Mouse (Mus musculus): ENCODE measurements at regions not wholly inside any gene's neighbourhood (a gene's known extent, or its start where the extent isn't known, plus 50 kb on each side); places are given as distances from the start of the nearest gene placed in this dataset.

- no peaks in the 10 kb centered on the region for H3K27me3 ChIP-seq
- no peaks in the 10 kb centered on the region for H3K9me3 ChIP-seq (replicated peaks)
- peak; percentile 98 for ATAC-seq
- no peak overlapping the region for H3K9ac ChIP-seq
- no peak overlapping the region for H3K4me2 ChIP-seq
- H3K27ac ChIP-seq, result peak overlapping the region; percentile 21; the same call in 1 of the 2 replicates
- H3K36me3 ChIP-seq (ENCODE audit: poor library complexity, severe bottlenecking), result no peaks in the 10 kb centered on the region
- no peak overlapping the region for H3K4me3 ChIP-seq
- H3K4me1 ChIP-seq, result peaks cover 7% of the 10 kb centered on the region
- WGBS, result 5% methylated on average over 2 of the region's 2 CpGs
Observed at GRCm38 (mm10) chr5:84690334-84691258, 273.4 kb upstream of the Epha5 start.

GRCm38 (mm10) chr5:84687534-84687933 lies 270.4 kb upstream of the Epha5 start:
- Histone ChIP-seq H3K27ac (no peak overlapping the region), H3K27me3 (no peaks in the 10 kb centered on the region), H3K4me1 (peaks cover 7% of the 10 kb centered on the region), H3K4me2 (no peak overlapping the region), H3K36me3 (ENCODE audit: poor library complexity, severe bottlenecking) (no peaks in the 10 kb centered on the region), H3K9ac (no peak overlapping the region), H3K9me3 (replicated peaks) (no peaks in the 10 kb centered on the region), H3K4me3 (no peak overlapping the region)
- no peak for ATAC-seq

DNA sequence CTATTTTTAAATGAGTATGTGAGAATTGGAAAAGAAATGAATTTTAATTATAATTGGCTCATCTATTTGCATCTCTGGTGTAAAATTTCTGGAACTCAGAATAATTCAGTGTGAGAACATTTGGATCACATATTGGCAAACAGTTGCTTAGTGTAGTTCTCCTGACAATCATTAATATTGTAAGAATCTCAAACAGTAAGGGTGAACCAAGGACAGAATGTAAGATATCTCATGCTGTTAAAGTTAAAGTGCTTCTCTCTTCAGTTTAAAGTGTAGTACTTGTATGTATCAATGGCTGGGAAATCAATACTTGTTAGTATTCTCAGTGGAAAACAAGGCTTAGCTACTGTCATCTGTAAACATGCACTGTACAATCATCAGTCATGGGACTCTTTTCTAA lies 238.0 kb upstream of the Epha5 start:
- no peaks in the 10 kb centered on the region for H3K4me1 ChIP-seq
- no peaks in the 10 kb centered on the region for H3K36me3 ChIP-seq (ENCODE audit: poor library complexity, severe bottlenecking)
- H3K9me3 ChIP-seq (replicated peaks), result no peaks in the 10 kb centered on the region
- no peak overlapping the region for H3K27ac ChIP-seq
- no peak; the same call in 1 of the 2 replicates for ATAC-seq
- H3K9ac ChIP-seq, result no peak overlapping the region
- H3K4me3 ChIP-seq, result no peak overlapping the region
- no peaks in the 10 kb centered on the region for H3K27me3 ChIP-seq
- no peak overlapping the region for H3K4me2 ChIP-seq

DNA sequence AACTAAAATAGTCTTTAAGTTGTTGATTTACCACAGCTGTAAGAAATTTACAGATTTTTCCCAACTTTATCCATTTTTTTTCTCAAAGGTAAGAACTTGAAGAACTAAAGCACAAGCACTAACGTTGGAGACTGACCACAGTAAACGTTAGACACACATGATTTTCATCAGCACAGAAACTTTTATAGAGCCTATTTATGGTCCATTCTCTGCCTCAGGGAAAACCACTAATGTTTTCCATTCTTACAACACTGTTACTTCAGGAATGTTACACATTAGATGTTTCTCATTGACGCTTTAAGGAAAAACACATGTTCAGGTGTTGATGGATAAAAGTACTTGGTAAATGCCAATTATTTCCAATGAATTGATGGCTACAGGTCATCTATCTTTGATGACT lies 218.3 kb upstream of the Epha5 start:
- Histone ChIP-seq H3K9me3 (replicated peaks) (no peaks in the 10 kb centered on the region), H3K27me3 (no peaks in the 10 kb centered on the region), H3K4me1 (no peaks in the 10 kb centered on the region), H3K4me3 (no peak overlapping the region), H3K27ac (no peak overlapping the region), H3K9ac (no peak overlapping the region), H3K4me2 (no peak overlapping the region), H3K36me3 (ENCODE audit: poor library complexity, severe bottlenecking) (no peaks in the 10 kb centered on the region)
- 93% methylated on average over 3 of the region's 3 CpGs for WGBS
- ATAC-seq, result no peak

GRCm38 (mm10) chr5:84632851-84633250 lies 215.7 kb upstream of the Epha5 start:
- no peak for ATAC-seq
- WGBS, result 68% methylated on average over 2 of the region's 2 CpGs

DNA sequence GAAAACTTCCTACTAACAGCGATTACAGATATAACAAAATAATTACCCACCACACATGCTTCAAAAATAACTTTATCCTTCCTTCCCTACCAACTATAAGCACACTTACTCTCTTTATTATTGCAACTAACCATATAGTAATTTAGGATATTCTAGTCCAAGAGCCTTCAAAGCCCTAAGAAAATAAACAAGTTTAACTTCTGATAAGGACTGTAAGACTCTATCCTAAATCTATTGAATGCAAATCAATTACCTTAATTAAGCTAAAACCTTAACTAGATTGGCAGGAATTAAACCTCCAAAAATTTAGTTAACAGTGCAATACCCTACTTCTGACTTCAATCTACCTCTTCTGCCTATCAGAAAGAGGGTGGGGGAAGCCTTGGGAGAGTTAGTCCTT lies 201.0 kb upstream of the Epha5 start:
- 87% methylated on average over 1 of the region's 1 CpGs for WGBS
- no peaks in the 10 kb centered on the region for H3K27me3 ChIP-seq
- no peak overlapping the region for H3K27ac ChIP-seq
- no peaks in the 10 kb centered on the region for H3K4me1 ChIP-seq
- no peak overlapping the region for H3K9ac ChIP-seq
- ATAC-seq, result no peak
- H3K9me3 ChIP-seq (replicated peaks), result no peaks in the 10 kb centered on the region
- no peaks in the 10 kb centered on the region for H3K36me3 ChIP-seq (ENCODE audit: poor library complexity, severe bottlenecking)
- no peak overlapping the region for H3K4me2 ChIP-seq
- no peak overlapping the region for H3K4me3 ChIP-seq

More at GRCm38 (mm10) chr5:84632851-84633250, 215.7 kb upstream of the Epha5 start:
- Histone ChIP-seq H3K27me3 (no peaks in the 10 kb centered on the region), H3K36me3 (ENCODE audit: poor library complexity, severe bottlenecking) (no peaks in the 10 kb centered on the region), H3K4me2 (no peak overlapping the region), H3K4me3 (no peak overlapping the region), H3K4me1 (no peaks in the 10 kb centered on the region), H3K9ac (no peak overlapping the region), H3K27ac (no peak overlapping the region), H3K9me3 (replicated peaks) (no peaks in the 10 kb centered on the region)

DNA sequence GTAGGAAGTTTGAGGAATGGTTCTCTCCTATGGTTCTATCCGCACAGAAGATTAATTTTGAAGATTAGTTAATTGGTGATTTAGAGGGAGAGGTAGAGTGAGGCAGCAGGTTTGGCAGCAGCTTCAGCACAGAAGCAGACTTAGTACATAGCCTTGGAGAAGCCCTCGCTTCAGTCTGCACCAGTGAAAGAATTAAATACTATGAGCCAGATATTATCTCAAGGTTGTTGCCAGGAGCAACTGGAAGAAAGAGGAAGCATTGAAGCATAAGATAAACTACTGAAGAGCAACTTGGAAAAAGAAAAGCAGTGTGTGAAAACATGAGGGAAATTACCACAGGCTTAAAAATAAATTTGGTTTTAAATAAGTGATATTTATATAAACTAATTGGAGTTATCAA lies 191.5 kb upstream of the Epha5 start:
- no peaks in the 10 kb centered on the region for H3K36me3 ChIP-seq (ENCODE audit: poor library complexity, severe bottlenecking)
- 48% methylated on average over 2 of the region's 2 CpGs for WGBS
- no peaks in the 10 kb centered on the region for H3K27me3 ChIP-seq
- no peak overlapping the region for H3K9ac ChIP-seq
- H3K4me2 ChIP-seq, result no peak overlapping the region
- H3K4me3 ChIP-seq, result no peak overlapping the region
- H3K9me3 ChIP-seq (replicated peaks), result no peaks in the 10 kb centered on the region
- no peak overlapping the region for H3K27ac ChIP-seq
- H3K4me1 ChIP-seq, result no peaks in the 10 kb centered on the region
- no peak for ATAC-seq

- H3K9ac ChIP-seq, result no peak overlapping the region
- no peaks in the 10 kb centered on the region for H3K4me1 ChIP-seq
- no peaks in the 10 kb centered on the region for H3K27me3 ChIP-seq
- no peak for ATAC-seq
- H3K9me3 ChIP-seq (replicated peaks), result no peaks in the 10 kb centered on the region
- no peak overlapping the region for H3K4me2 ChIP-seq
- no peak overlapping the region for H3K4me3 ChIP-seq
- no peaks in the 10 kb centered on the region for H3K36me3 ChIP-seq (ENCODE audit: poor library complexity, severe bottlenecking)
- WGBS, result 77% methylated on average over 5 of the region's 5 CpGs
- no peak overlapping the region for H3K27ac ChIP-seq
Observed at GRCm38 (mm10) chr5:84565311-84565946, 148.2 kb upstream of the Epha5 start.

DNA sequence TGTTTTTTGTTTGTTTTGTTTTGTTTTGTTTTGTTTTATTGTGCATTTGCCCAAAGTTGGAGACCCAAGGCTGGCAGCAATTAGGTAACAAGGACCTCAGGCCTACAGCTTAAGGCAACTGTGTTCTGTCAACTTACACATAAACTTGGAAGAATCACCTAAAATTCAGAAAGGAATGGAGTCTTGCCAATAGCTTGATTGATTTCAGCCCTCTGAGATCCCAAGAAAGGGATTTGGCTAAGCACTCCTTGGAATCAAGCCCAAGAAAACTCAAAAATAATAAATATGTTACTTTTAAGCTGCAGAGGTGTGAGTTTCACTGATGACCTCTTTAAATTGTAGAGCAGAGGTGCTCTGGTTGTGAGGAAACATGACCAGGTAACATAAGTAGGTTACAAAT lies 102.7 kb upstream of the Epha5 start:
- Histone ChIP-seq H3K36me3 (ENCODE audit: poor library complexity, severe bottlenecking) (no peaks in the 10 kb centered on the region), H3K4me3 (no peak overlapping the region), H3K27me3 (no peaks in the 10 kb centered on the region), H3K9ac (no peak overlapping the region), H3K4me2 (no peak overlapping the region), H3K4me1 (no peaks in the 10 kb centered on the region), H3K27ac (no peak overlapping the region), H3K9me3 (replicated peaks) (no peaks in the 10 kb centered on the region)
- ATAC-seq, result no peak

GRCm38 (mm10) chr5:84510144-84510543 lies 93.0 kb upstream of the Epha5 start:
- Histone ChIP-seq H3K36me3 (ENCODE audit: poor library complexity, severe bottlenecking) (no peaks in the 10 kb centered on the region), H3K9me3 (replicated peaks) (no peaks in the 10 kb centered on the region), H3K27me3 (no peaks in the 10 kb centered on the region), H3K9ac (no peak overlapping the region), H3K4me3 (no peak overlapping the region), H3K4me2 (no peak overlapping the region), H3K4me1 (no peaks in the 10 kb centered on the region), H3K27ac (no peak overlapping the region)
- 82% methylated on average over 5 of the region's 5 CpGs for WGBS
- no peak for ATAC-seq

- Histone ChIP-seq H3K4me3 (no peak overlapping the region), H3K9me3 (replicated peaks) (no peaks in the 10 kb centered on the region), H3K9ac (no peak overlapping the region), H3K4me2 (no peak overlapping the region), H3K27me3 (no peaks in the 10 kb centered on the region), H3K27ac (no peak overlapping the region), H3K4me1 (no peaks in the 10 kb centered on the region), H3K36me3 (ENCODE audit: poor library complexity, severe bottlenecking) (no peaks in the 10 kb centered on the region)
- no peak for ATAC-seq
Observed at GRCm38 (mm10) chr5:84480978-84481377, 63.8 kb upstream of the Epha5 start.

Data from forebrain, embryonic 13.5 days (tissue).